Mouse (Mus musculus) forebrain, embryonic 14.5 days (tissue): ENCODE measurements at regions not wholly inside any gene's neighbourhood (a gene's known extent, or its start where the extent isn't known, plus 50 kb on each side); places are given as distances from the start of the nearest gene placed in this dataset.
A peak's percentile ranks its signal among the peaks of the same experiment; 100 is the strongest.
"Not testable (repeated sequence)": the region's sequence is repeated elsewhere in the genome, so short reads cannot be mapped to it uniquely, and the experiment has no call there.

ENCODE experiments used
- ATAC-seq: fragments of 200-750 bp; cut with Nextera tagmentation; 2 replicates; pipeline ENCODE4 v1.8.0; 2017; ENCODE audit warnings: mild to moderate bottlenecking, moderate library complexity
- DNase-seq: peaks from one replicate; pipeline ENCODE4 v3.0.0-alpha.2; 2015; ENCODE audit warnings: low spot score
- H3K27ac ChIP-seq: fragments of 300-500 bp; sonication (generic); 2 replicates; pipeline ENCODE4 v1.5.1; 2014; ENCODE audit warnings: low read depth, mild to moderate bottlenecking, control low read depth, low read length, moderate library complexity
- H3K27me3 ChIP-seq: fragments of 300-500 bp; sonication (generic); replicated peaks from 2 replicates; pipeline ENCODE4 v1.6.1; 2014; ENCODE audit warnings: low read length, control low read depth, mixed read lengths; ENCODE audit not compliant: control insufficient read depth, insufficient read depth
- H3K36me3 ChIP-seq: fragments of 300-500 bp; sonication (generic); 2 replicates; pipeline ENCODE4 v1.6.1; 2014; ENCODE audit warnings: low read length, control low read depth; ENCODE audit not compliant: control insufficient read depth, insufficient read depth
- H3K4me1 ChIP-seq: fragments of 300-500 bp; sonication (generic); 2 replicates; pipeline ENCODE4 v1.6.1; 2014; ENCODE audit warnings: antibody characterized with exemption, low read length, control low read depth; ENCODE audit not compliant: control insufficient read depth, insufficient read depth
- H3K4me2 ChIP-seq: fragments of 300-500 bp; sonication (generic); 2 replicates; pipeline ENCODE4 v1.6.1; 2014; ENCODE audit warnings: mild to moderate bottlenecking, control low read depth, low read length
- H3K4me3 ChIP-seq: fragments of 300-500 bp; sonication (generic); 2 replicates; pipeline ENCODE4 v1.5.1; 2014; ENCODE audit warnings: low read depth, low read length, control low read depth
- H3K9ac ChIP-seq: fragments of 300-500 bp; sonication (generic); 2 replicates; pipeline ENCODE4 v1.6.1; 2014; ENCODE audit warnings: mild to moderate bottlenecking, low read length, control low read depth, moderate library complexity
- H3K9me3 ChIP-seq: fragments of 300-500 bp; sonication (generic); replicated peaks from 2 replicates; pipeline ENCODE4 v1.6.1; 2016; ENCODE audit warnings: low read length, control low read depth, mixed read lengths; ENCODE audit not compliant: control insufficient read depth
- WGBS: fragments of 180-500 bp; shearing (Covaris S2); extraction: QIAGEN DNeasy Blood & Tissue Kit; methylation state at CpG from one replicate; pipeline ENCODE4 v1.1.7; 2014; 5-methylcytosine and 5-hydroxymethylcytosine counted together

DNA sequence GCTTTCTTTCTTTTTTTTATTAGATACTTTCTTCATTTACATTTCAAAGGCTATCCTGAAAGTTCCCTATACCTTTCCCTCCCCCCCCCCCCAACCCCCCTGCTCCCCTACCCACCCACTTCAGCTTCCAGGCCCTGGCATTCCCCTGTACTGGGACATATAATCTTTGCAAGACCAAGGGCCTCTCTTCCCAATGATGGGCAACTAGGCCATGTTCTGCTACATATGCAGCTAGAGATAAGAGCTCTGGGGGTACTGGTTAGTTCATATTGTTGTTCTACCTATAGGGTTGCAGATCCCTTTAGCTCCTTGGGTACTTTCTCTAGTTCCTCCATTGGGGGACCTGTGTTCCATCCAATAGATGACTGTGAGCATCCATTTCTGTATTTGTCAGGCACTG, 55.6 kb upstream of the Slc1a3 start:
- not testable (repeated sequence) for DNase-seq, H3K27me3 ChIP-seq, H3K36me3 ChIP-seq, H3K9ac ChIP-seq, ATAC-seq, H3K27ac ChIP-seq, H3K4me2 ChIP-seq, H3K4me3 ChIP-seq, H3K9me3 ChIP-seq, H3K4me1 ChIP-seq

DNA sequence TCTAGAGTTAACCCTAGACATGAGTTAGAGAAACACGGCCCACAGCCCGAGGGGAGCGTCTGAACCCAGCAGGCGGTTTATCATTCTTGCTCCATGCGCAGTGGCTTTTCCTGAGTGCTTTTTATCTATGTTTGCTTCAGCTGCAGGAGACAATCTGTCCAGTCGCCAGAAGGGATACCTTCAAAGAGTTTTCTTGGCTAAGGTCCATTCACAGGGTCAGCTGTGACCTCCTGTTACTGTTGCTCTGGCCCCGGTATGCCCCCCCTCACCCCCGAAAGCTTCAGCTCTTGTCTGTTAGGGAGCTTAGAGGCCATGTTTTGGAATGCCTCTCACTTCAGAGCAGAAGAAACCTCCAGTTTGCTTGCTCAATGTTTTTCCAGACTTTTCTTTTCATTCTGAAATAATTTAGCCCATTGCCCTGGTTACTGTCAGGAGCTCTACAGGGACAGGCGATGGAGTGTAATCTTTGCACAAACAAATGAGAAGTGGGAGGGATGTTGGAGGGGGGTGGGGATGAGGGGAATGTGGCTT, 51.2 kb upstream of the Slc1a3 start:
- H3K4me3 ChIP-seq: no peak overlapping the region
- H3K4me1 ChIP-seq: no peaks in the 10 kb centered on the region
- H3K9ac ChIP-seq: no peak overlapping the region
- ATAC-seq (no peak), DNase-seq (peak; percentile 39)
- H3K27ac ChIP-seq: no peak overlapping the region
- H3K9me3 ChIP-seq: no peaks in the 10 kb centered on the region
- no peaks in the 10 kb centered on the region for H3K27me3 ChIP-seq
- no peak overlapping the region for H3K4me2 ChIP-seq
- no peaks in the 10 kb centered on the region for H3K36me3 ChIP-seq
- WGBS: 63% methylated on average over 9 of the region's 9 CpGs

DNA sequence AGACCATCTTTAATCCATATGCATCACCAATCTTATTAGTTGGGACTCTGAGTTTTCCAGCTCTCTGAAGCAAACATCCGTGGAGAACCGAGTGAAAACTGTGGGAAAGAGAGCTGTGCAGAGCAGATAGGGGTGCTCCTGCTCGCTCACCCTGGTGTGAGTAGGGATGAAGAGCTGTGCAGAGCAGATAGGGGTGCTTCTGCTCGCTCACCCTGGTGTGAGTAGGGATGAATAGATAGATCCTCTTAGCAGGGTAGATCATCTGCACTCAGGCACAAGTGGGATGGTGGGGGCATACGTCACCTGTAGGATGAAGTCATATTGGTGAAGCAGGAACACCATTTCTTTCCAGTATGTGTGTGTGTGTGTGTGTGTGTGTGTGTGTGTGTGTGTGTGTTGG, 50.6 kb upstream of the Slc1a3 start:
- no peaks in the 10 kb centered on the region for H3K9me3 ChIP-seq
- no peak overlapping the region for H3K4me2 ChIP-seq
- DNase-seq: no peak
- ATAC-seq: no peak
- no peaks in the 10 kb centered on the region for H3K27me3 ChIP-seq
- 89% methylated on average over 5 of the region's 5 CpGs for WGBS
- no peak overlapping the region for H3K4me3 ChIP-seq
- no peak overlapping the region for H3K27ac ChIP-seq
- no peak overlapping the region for H3K9ac ChIP-seq
- no peaks in the 10 kb centered on the region for H3K4me1 ChIP-seq
- no peaks in the 10 kb centered on the region for H3K36me3 ChIP-seq
